Mouse (Mus musculus) midbrain, embryonic 16.5 days (tissue): ENCODE results near the gene Cnga1. TPM values are rescaled to one million over a fixed set of nuclear protein-coding genes. Genes with fewer than 3 reads are reported as not detected.
A peak's percentile ranks its signal among the peaks of the same experiment; 100 is the strongest.

ENCODE experiments used
- ATAC-seq: fragments of 200-750 bp; cut with Nextera tagmentation; 2 replicates; pipeline ENCODE4 v1.8.0; 2017; ENCODE audit warnings: moderate TSS enrichment
- H3K27ac ChIP-seq: fragments of 300-500 bp; sonication (generic); 2 replicates; pipeline ENCODE4 v1.5.1; 2014; ENCODE audit warnings: mild to moderate bottlenecking, low read length, mixed read lengths
- H3K27me3 ChIP-seq: fragments of 300-500 bp; sonication (generic); 2 replicates; pipeline ENCODE4 v1.6.1; 2014; ENCODE audit warnings: low read depth, low read length, mixed read lengths; ENCODE audit not compliant: control insufficient read depth, insufficient read depth
- H3K36me3 ChIP-seq: fragments of 300-500 bp; sonication (generic); 2 replicates; pipeline ENCODE4 v1.6.1; 2014; ENCODE audit warnings: mild to moderate bottlenecking, low read length, moderate library complexity, mixed read lengths; ENCODE audit not compliant: control insufficient read depth, insufficient read depth
- H3K4me1 ChIP-seq: fragments of 300-500 bp; sonication (generic); 2 replicates; pipeline ENCODE4 v1.6.1; 2014; ENCODE audit warnings: mild to moderate bottlenecking, low read length, mixed read lengths; ENCODE audit not compliant: control insufficient read depth, insufficient read depth
- H3K4me2 ChIP-seq: fragments of 300-500 bp; sonication (generic); 2 replicates; pipeline ENCODE4 v1.6.1; 2014; ENCODE audit warnings: mild to moderate bottlenecking, low read length, mixed read lengths
- H3K4me3 ChIP-seq: fragments of 300-500 bp; sonication (generic); 2 replicates; pipeline ENCODE4 v1.5.1; 2014; ENCODE audit warnings: low read depth, mild to moderate bottlenecking, low read length, moderate library complexity, mixed read lengths
- H3K9ac ChIP-seq: fragments of 300-500 bp; sonication (generic); 2 replicates; pipeline ENCODE4 v1.6.1; 2014; ENCODE audit warnings: low read depth, low read length, mixed read lengths
- H3K9me3 ChIP-seq: fragments of 300-500 bp; sonication (generic); replicated peaks from 2 replicates; pipeline ENCODE4 v1.6.1; 2014; ENCODE audit warnings: mild to moderate bottlenecking, low read length, mixed read lengths; ENCODE audit not compliant: control insufficient read depth, poor library complexity, severe bottlenecking
- WGBS: fragments of 180-500 bp; shearing (Covaris S2); extraction: QIAGEN DNeasy Blood & Tissue Kit; methylation state at CpG from one replicate; pipeline ENCODE4 v1.1.7; 2014; 5-methylcytosine and 5-hydroxymethylcytosine counted together
- polyA plus RNA-seq: library from polyadenylated mRNA; unstranded; fragments of >200 nt; fragmentation: Nextera tagmentation; extraction: Ambion mirVana; gene quantifications from 2 replicates; pipeline ENCODE4 v1.2.1, GENCODE M21; 2015

The Cnga1 gene
- polyA plus RNA-seq, result not detected in 2 replicates

- Histone ChIP-seq H3K27me3 (peaks cover 10% of the 10 kb centered on the region), H3K4me2 (no peak within 1 kb of the TSS), H3K9ac (no peak within 1 kb of the TSS), H3K4me1 (peaks cover 11% of the 10 kb centered on the region; the same call in 1 of the 2 replicates), H3K4me3 (no peak within 1 kb of the TSS), H3K9me3 (no peaks in the 10 kb centered on the region; the same call in 1 of the 2 replicates), H3K36me3 (no peaks in the 10 kb centered on the region), H3K27ac (no peak within 1 kb of the TSS)
- 68% methylated on average over 1 of the region's 1 CpGs for WGBS
- no peak for ATAC-seq
Measured at GRCm38 (mm10) chr5:72644175-72644574, at the start of gene Cnga1. Gene Cnga1, minus strand, starts transcription at chr5:72644275.

- 87% methylated on average over 5 of the region's 5 CpGs for WGBS
- Histone ChIP-seq H3K4me3 (no peak overlapping the region), H3K9ac (no peak overlapping the region), H3K27me3 (no peaks in the 10 kb centered on the region), H3K9me3 (no peaks in the 10 kb centered on the region), H3K4me1 (no peaks in the 10 kb centered on the region), H3K36me3 (no peaks in the 10 kb centered on the region), H3K27ac (no peak overlapping the region), H3K4me2 (no peak overlapping the region)
- no peak for ATAC-seq
Measured at GRCm38 (mm10) chr5:72690516-72690915, 46.4 kb upstream of the Cnga1 start.

GRCm38 (mm10) chr5:72689556-72689955 is 45.5 kb upstream of the Cnga1 start:
- Histone ChIP-seq H3K9me3 (no peaks in the 10 kb centered on the region), H3K27ac (no peak overlapping the region), H3K36me3 (no peaks in the 10 kb centered on the region), H3K4me1 (no peaks in the 10 kb centered on the region), H3K27me3 (no peaks in the 10 kb centered on the region), H3K9ac (no peak overlapping the region), H3K4me2 (no peak overlapping the region), H3K4me3 (no peak overlapping the region)
- 94% methylated on average over 7 of the region's 7 CpGs for WGBS
- ATAC-seq, result no peak

- Histone ChIP-seq H3K4me3 (no peak overlapping the region), H3K9me3 (no peaks in the 10 kb centered on the region), H3K4me1 (no peaks in the 10 kb centered on the region), H3K27me3 (no peaks in the 10 kb centered on the region), H3K27ac (no peak overlapping the region), H3K9ac (no peak overlapping the region), H3K4me2 (no peak overlapping the region), H3K36me3 (no peaks in the 10 kb centered on the region)
- WGBS, result 97% methylated on average over 6 of the region's 6 CpGs
- no peak for ATAC-seq
Measured at GRCm38 (mm10) chr5:72681451-72681850, 37.4 kb upstream of the Cnga1 start.

- Histone ChIP-seq H3K27ac (no peak overlapping the region), H3K9ac (no peak overlapping the region), H3K4me3 (no peak overlapping the region), H3K9me3 (no peaks in the 10 kb centered on the region), H3K36me3 (no peaks in the 10 kb centered on the region), H3K4me2 (no peak overlapping the region), H3K4me1 (0 out of 2 replicates have a peak, but pooled peaks cover 3% of the 10 kb centered on the region), H3K27me3 (no peaks in the 10 kb centered on the region)
- no peak for ATAC-seq
- WGBS, result 70% methylated on average over 9 of the region's 9 CpGs
Measured at GRCm38 (mm10) chr5:72674994-72675542, 31.0 kb upstream of the Cnga1 start.

- Histone ChIP-seq H3K27me3 (no peaks in the 10 kb centered on the region), H3K4me2 (no peak overlapping the region), H3K4me3 (no peak overlapping the region), H3K9me3 (no peaks in the 10 kb centered on the region), H3K9ac (no peak overlapping the region), H3K4me1 (0 out of 2 replicates have a peak, but pooled peaks cover 3% of the 10 kb centered on the region), H3K36me3 (no peaks in the 10 kb centered on the region), H3K27ac (no peak overlapping the region)
- 14% methylated on average over 8 of the region's 8 CpGs for WGBS
- ATAC-seq, result peak; percentile 73
Measured at GRCm38 (mm10) chr5:72671017-72671699, 27.1 kb upstream of the Cnga1 start.

- Histone ChIP-seq H3K36me3 (no peaks in the 10 kb centered on the region), H3K4me1 (0 out of 2 replicates have a peak, but pooled peaks cover 3% of the 10 kb centered on the region), H3K27ac (no peak overlapping the region), H3K4me2 (no peak overlapping the region), H3K4me3 (no peak overlapping the region), H3K9ac (no peak overlapping the region), H3K9me3 (no peaks in the 10 kb centered on the region), H3K27me3 (no peaks in the 10 kb centered on the region)
- ATAC-seq, result no peak
- 86% methylated on average over 9 of the region's 9 CpGs for WGBS
Measured at GRCm38 (mm10) chr5:72668351-72668750, 24.3 kb upstream of the Cnga1 start.

GRCm38 (mm10) chr5:72666428-72666827 is 22.4 kb upstream of the Cnga1 start:
- Histone ChIP-seq H3K9ac (no peak overlapping the region), H3K9me3 (no peaks in the 10 kb centered on the region), H3K4me1 (0 out of 2 replicates have a peak, but pooled peaks cover 3% of the 10 kb centered on the region), H3K27ac (no peak overlapping the region), H3K4me3 (no peak overlapping the region), H3K36me3 (no peaks in the 10 kb centered on the region), H3K4me2 (no peak overlapping the region), H3K27me3 (no peaks in the 10 kb centered on the region)
- peak; percentile 62 for ATAC-seq
- WGBS, result 57% methylated on average over 7 of the region's 7 CpGs

- 27% methylated on average over 5 of the region's 5 CpGs for WGBS
- no peaks in the 10 kb centered on the region for H3K4me1 ChIP-seq
- no peak overlapping the region for H3K9ac ChIP-seq
- H3K27me3 ChIP-seq, result no peaks in the 10 kb centered on the region
- H3K36me3 ChIP-seq, result no peaks in the 10 kb centered on the region
- no peak for ATAC-seq
- no peak overlapping the region for H3K27ac ChIP-seq
- H3K9me3 ChIP-seq, result no peaks in the 10 kb centered on the region
- no peak overlapping the region for H3K4me2 ChIP-seq
- H3K4me3 ChIP-seq, result no peak overlapping the region
Measured at GRCm38 (mm10) chr5:72665281-72665680, 21.2 kb upstream of the Cnga1 start.
